Mouse (Mus musculus): ENCODE results near the gene Padi6. TPM values are rescaled to one million over a fixed set of nuclear protein-coding genes. Genes with fewer than 3 reads are reported as not detected.

The Padi6 gene
- polyA plus RNA-seq, 1 experiment = not detected

GRCm38 (mm10) chr4:140702611-140703327, 39.7 kb downstream of the Padi6 start:
- no peak for TF ChIP-seq GATA1 (IDR thresholded peaks at IDR 0.05; ENCODE audit: low read length)

- no peak for TF ChIP-seq GATA1 (IDR thresholded peaks at IDR 0.05; ENCODE audit: low read length)
These were observed 40.5 kb downstream of the Padi6 start for GRCm38 (mm10) chr4:140701716-140702561.

DNA sequence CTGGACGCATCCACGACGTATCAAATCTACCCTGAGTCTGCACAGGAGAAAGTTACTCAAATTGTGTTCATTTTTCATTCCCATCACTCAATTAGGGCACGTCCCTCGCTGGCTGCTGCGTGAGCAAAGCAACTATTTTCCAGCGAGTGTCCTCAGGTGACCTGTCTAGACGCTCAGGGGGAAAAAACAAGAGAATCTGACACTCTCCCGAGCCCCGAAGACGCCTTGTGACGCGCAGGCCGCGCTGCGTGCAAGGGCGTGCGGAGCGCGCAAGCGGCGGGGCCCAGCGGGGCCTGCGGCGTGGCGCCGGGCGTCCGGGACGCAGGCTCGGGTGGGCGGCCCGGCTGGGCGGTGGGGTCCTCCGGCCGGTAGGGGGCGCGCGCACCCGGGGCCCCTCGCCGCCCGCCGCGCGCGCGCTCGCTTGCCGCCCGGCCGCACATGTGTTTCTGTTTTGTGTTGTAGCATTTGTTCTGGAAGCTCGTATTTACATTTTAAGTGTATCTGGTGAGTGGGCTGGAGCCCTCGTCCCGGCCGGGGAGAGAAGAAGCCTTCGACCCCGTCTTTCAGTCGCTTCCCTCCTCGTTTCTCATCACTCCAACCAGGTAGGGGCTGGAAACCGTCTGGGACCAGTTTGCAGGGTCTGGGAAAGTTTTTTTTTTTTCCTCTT, 41.3 kb downstream of the Padi6 start:
- TF ChIP-seq GATA1 (IDR thresholded peaks at IDR 0.05; ENCODE audit: low read length) = no peak

- no peak for TF ChIP-seq GATA1 (IDR thresholded peaks at IDR 0.05; ENCODE audit: low read length)
These were observed 42.0 kb downstream of the Padi6 start, which contains the start of gene Rcc2 for GRCm38 (mm10) chr4:140700269-140701018. Gene Rcc2, plus strand, starts transcription at chr4:140700541.

GRCm38 (mm10) chr4:140699441-140700127, 42.9 kb downstream of the Padi6 start:
- no peak for TF ChIP-seq GATA1 (IDR thresholded peaks at IDR 0.05; ENCODE audit: low read length)

DNA sequence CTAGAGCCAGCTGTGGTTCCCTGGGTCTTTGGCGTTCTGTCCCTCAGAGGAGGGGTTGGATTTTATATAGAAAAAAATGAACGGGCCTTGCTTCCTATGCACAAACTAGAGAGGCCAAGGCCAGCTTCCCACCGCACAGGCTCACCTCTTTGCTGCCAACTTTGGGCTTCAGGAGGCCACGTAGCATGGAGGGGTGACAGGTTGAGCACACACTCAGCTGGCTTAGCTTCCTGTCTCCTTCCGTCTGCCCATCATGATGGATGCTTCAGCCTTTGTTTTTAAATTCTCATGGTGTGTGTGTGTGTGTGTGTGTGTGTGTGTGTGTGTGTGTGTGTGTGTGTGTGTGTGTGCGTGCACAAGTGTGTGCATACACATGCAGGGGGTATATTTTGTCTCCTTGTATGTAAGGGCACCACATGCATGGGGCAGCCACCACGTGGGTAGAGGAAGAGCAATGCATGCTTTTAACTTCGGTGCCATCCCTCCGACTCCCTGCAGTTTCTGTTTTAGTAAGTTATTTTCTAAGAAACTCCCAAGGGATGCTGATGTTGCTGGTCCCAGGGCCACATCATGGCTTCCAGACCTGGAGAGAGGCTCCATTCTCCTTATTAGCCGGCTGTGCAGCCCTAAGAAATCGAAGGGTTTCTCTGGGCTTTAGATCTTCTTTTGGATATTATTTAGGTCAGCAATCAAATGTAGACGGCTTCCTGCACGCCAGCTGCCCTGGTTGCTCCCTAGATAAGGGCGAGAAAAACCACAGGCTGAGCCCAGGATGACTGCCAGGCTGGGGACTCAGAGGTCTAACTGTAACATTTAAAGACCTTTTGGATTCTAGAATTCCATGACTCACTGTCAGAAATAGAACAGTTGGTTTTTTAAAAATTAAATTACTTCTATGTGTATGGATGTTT, 46.5 kb downstream of the Padi6 start:
- TF ChIP-seq GATA1 (IDR thresholded peaks at IDR 0.05; ENCODE audit: low read length) = no peak

DNA sequence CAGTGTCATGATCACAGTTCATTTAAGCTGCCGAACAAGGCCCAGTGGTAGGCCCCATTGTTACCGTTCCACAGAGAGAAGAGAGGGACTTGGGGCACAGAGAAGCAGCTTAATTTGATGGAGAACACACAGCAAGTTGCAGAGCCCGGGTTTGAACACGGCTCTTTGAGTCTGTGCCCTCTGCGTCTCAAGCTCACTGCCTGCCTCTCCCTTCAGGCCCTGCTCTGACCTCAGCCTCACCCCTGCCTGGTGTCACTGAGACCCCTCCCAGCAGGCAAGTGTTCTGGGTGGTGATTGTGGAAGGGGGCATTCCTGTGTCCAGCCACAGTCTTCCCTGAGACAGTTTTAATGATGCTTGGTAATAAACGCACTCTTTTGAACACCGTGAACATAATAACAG, 47.3 kb downstream of the Padi6 start:
- no peak for TF ChIP-seq GATA1 (IDR thresholded peaks at IDR 0.05; ENCODE audit: low read length)

GRCm38 (mm10) chr4:140694551-140695060, 47.8 kb downstream of the Padi6 start:
- TF ChIP-seq GATA1 (IDR thresholded peaks at IDR 0.05; ENCODE audit: low read length) = no peak

DNA sequence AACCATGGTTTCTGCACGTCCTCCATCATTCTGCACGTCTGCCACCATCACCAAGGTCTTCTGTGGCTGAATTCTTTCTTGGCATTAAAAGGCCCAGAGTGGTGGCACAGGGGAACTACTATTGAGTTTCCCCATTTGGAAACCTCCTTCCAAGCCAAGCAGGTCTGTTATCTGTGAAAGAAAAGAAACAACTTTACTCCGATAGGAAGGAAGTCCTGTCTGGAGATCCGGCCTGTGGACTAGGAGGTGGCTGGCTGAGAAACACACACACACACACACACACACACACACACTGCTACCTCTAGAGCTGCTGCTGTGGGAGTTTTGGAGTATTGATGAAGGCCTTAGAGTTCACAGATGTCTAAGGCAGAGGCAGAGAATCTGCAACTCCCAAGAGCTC, 48.9 kb downstream of the Padi6 start:
- TF ChIP-seq GATA1 (IDR thresholded peaks at IDR 0.05; ENCODE audit: low read length) = no peak

DNA sequence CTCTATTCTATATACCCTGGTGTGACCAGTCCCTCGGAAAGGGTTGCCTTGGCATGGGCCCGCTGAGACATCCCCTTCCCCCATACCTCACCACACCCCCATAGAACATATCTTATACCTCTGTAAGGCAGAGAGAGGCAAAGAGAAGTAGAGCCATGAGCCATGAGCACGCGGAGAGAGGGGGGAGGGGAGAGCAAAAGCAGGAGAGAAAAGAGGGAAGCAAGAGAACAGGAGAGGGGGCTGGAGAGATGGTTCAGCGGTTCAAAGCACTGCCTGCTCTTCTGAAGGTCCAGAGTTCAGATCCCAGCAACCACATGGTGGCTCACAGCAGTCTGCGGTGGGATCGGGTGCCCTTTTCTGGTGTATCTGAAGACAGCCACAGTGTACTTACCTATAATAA, 51.0 kb downstream of the Padi6 start:
- no peak for TF ChIP-seq GATA1 (IDR thresholded peaks at IDR 0.05; ENCODE audit: low read length)

DNA sequence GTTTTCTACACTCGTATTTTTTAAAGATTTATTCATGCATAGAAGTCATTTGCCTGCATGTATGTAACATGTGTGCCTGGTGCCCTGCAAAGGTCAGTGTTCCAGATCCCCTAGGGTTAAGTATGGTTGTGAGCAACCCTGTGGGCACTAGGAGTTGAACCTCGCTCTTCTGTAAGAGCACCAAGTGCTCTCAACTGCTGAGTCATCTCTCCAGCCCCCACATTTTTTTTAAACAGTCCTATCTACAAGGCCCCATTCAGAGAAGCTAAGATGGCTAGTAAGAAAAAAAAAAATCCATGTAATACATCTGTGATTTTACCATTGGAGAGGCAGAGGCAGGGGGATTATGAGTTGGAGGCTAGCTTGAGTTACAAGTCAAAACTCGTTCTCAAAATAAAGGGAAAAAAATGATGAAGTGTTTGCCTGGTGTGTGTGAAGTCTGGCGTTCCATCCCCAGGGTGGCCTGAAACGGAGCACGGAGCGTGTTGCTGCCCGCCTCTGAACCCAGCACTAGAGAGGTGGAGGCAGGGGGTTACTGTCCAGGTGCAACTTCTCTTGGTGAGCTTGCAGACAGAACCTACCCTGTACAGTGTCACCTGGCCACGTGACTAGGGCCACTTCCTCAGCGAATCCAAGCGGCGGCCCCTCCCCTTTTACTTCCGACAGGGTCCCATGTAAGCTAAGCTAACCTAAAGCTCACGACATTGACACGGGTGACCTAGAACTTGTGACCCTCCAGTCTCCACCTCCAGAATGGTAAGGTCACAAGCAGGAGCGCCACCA, 52.4 kb downstream of the Padi6 start:
- no peak for TF ChIP-seq GATA1 (IDR thresholded peaks at IDR 0.05; ENCODE audit: low read length)

DNA sequence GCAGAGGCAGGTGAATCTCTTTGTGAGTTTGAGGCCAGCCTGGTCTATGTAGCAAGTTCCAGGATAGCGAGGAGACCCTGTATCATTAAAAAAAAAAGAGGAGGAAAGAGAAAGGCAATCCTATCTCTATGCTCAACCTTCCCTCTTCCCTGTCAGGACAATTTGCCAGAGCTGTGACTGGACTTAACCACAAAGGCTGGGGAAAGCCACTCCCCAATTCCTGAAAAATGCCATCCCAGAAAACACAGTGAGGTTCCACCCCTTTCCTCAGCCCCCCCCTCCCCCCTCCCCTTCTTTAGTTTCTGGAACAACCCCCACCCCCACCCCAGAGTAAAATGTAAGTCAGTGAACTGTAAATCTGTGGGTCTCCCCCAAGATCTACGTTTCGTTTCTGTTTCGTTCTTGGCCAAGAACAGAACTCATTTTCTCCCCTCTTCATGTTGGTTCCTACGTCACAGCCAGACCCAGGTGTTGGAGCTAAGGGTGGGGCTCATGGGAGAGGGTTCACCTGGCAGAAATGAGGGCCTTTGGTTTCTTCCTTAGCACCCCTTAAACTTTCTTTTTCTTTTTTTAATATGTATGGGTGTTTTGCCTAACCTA, 53.5 kb downstream of the Padi6 start:
- no peak for TF ChIP-seq GATA1 (IDR thresholded peaks at IDR 0.05; ENCODE audit: low read length)

All from G1E-ER4 (cell line).